Mouse (Mus musculus): ENCODE data around the gene Olfr1361.

Gene Olfr1361

GRCm38 (mm10) chr13:21663286-21663685 lies at the start of gene Olfr1361:
Olfr1361 (minus strand) TSS chr13:21663386.
- DNase-seq, result no peak

DNA sequence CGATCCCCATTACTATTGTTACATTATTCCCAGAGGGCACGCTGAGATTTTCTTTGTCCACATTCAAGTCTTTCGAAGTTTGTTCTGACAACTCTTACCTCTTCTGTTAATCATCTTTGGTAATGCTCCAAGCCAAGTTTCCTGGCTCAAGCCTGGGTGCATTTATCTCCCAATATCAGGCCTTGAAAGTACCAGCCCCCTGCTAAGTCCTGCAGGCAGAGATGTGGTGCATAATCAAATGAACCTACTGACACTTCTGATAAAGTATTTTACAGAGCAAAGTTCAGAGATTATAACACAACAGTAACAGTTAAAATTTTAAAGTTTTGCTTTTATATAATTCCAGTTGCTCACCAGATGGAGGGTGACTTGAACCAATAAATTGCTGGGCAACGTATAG lies 48.5 kb upstream of the Olfr1361 start:
- no peak for DNase-seq

- DNase-seq, result peak; percentile 85 to 90
These were observed 47.8 kb upstream of the Olfr1361 start for GRCm38 (mm10) chr13:21710821-21711525.

GRCm38 (mm10) chr13:21710031-21710711 lies 47.0 kb upstream of the Olfr1361 start:
- peak; percentile 96 for DNase-seq

DNA sequence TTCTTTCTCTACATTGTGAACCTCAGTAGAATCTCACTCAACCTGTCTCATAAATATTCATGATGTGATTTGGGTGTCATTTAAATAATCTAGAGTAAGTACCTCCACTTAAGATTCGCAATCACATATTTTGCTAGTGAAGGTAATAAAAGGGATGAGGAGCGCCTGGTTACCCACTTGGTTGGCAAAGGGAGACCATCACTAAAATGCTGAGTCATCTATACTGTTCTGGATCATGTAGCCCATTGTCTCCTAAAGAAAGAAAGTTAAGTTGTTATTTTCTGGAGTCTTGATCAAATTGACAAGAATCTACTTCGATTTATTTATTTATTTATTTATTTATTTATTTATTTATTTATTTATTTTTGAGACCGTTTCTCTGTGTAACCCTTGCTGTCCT lies 43.5 kb upstream of the Olfr1361 start:
- DNase-seq, result no peak

GRCm38 (mm10) chr13:21697811-21698210 lies 34.6 kb upstream of the Olfr1361 start, which contains the start of gene Olfr1359:
Olfr1359 (plus strand) TSS chr13:21698111.
- no peak for DNase-seq

GRCm38 (mm10) chr13:21677305-21677704 lies 14.1 kb upstream of the Olfr1361 start, which contains the start of gene Olfr1360:
Olfr1360 (minus strand) TSS chr13:21677405.
- no peak for DNase-seq

GRCm38 (mm10) chr13:21642418-21642817 lies 20.8 kb downstream of the Olfr1361 start, which contains the start of gene Olfr11:
Olfr11 (minus strand) TSS chr13:21642518.
- DNase-seq, result no peak

- no peak for DNase-seq
These were observed 49.3 kb downstream of the Olfr1361 start, which contains the start of gene Olfr1362 for GRCm38 (mm10) chr13:21613922-21614321. Olfr1362 (minus strand) TSS chr13:21614022.

Measured in cerebellum, postnatal 10 days (tissue).